In the genomic region with DNA sequence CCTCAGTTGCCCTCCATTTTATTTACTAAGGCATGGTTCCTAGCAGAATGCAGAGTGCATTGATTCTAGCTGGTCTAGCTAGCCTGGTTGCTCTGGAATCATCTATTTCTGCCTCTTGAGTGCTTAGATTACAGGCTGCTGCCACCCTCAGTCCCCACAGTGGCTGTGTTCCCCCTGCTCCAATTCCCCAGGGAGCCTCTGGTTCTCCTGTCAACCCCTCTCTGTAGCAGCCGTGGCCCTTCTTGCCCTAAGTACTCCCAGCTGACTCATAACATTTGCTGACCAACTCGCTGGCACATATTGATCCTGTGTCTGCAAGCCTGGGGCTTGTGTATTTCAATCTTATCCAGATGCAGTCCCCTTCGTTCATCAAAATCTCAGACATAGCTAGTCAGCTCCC, we compare ENCODE assay signal across 11 mouse cellular contexts. TPM values are rescaled to one million over a fixed set of nuclear protein-coding genes. Genes with fewer than 3 reads are reported as not detected.
A peak's percentile ranks its signal among the peaks of the same experiment; 100 is the strongest.
DNase-seq lines count a peak whose midpoint lies in the region.
"Had no signal": no experiment of that assay in that cellular context is flagged by ENCODE, and none has a peak within 500 bp of the region (broad histone marks: within the 10 kb centered on the region; RNA-seq: fewer than 3 reads in every experiment).

No protein-coding gene starts in this region.

- intact Hi-C loops in left cerebral cortex, postnatal 14 days (cut with DNase I), result no loop called here
- intact Hi-C loops in left cerebral cortex, postnatal 25 days (cut with DNase I), result no loop called here

- peak; percentile 17 for DNase-seq in adrenal gland, adult 2 months
- DNase-seq in adrenal gland, postnatal 36 days, result no peak
- DNase-seq in retina, embryonic 14.5 days (ENCODE audit: low spot score), result peak; percentile 31
- no peak for DNase-seq in retina, postnatal 1 day
- DNase-seq in MN1 (ENCODE audit: low spot score), result peak; percentile 45
- DNase-seq in mesoderm, embryonic 11.5 days (ENCODE audit: low read depth, low spot score), result peak; percentile 34
- DNase-seq in left cerebral cortex, postnatal 14 days (ENCODE audit: low spot score in 2 of 2), result no peak
- no peak for DNase-seq in left cerebral cortex, postnatal 25 days (ENCODE audit: low spot score in 2 of 2)
- DNase-seq: adrenal gland, postnatal 14 days; cerebellum, adult 2 months; cerebellum, postnatal 10 days had no signal

RNA-seq across cellular contexts. Expression of a gene that starts 53.1 kb away (rescaled TPM):
- total RNA-seq in adrenal gland, adult 2 months (2021), result 10 to 100 TPM; 25.6 to 26.2 TPM
- 1.3 and 1.4 TPM in 2 replicates for polyA plus RNA-seq in adrenal gland, adult 2 months (2012; rRNA removed)
- 10 to 100 TPM; 30.7 to 32.9 TPM for total RNA-seq in adrenal gland, postnatal 36 days (2021)
- 10 to 100 TPM; 25.2 to 28.0 TPM for total RNA-seq in left cerebral cortex, postnatal 14 days (2021)
- 10 to 100 TPM; 31.5 to 32.6 TPM for total RNA-seq in left cerebral cortex, postnatal 25 days (2021)

Comparison
In these comparisons a context has a peak if more than half of its experiments do, and no peak if none do; other contexts are left out.
1. DNase-seq: peak in adrenal gland, adult 2 months (single experiment), retina, embryonic 14.5 days (single experiment), MN1 (single experiment) and mesoderm, embryonic 11.5 days (single experiment); none in adrenal gland, postnatal 36 days (0 of 2), retina, postnatal 1 day (single experiment), left cerebral cortex, postnatal 14 days (0 of 2) and left cerebral cortex, postnatal 25 days (0 of 2).